Mouse (Mus musculus): ENCODE results near the gene Smim9. TPM values are rescaled to one million over a fixed set of nuclear protein-coding genes. Genes with fewer than 3 reads are reported as not detected.

Gene Smim9
- total RNA-seq, 1 experiment from 2014 or later, result not detected

Other genes with a start within 250 kb of the Smim9 start
- 1.8 and 2.4 TPM in 2 replicates for gene Gab3, start 78.3 kb downstream of the Smim9 start, total RNA-seq (2017)
- 442 and 489 TPM in 2 replicates for gene Dkc1, start 67.9 kb downstream of the Smim9 start, total RNA-seq (2017)
- gene Mpp1, start 32.8 kb downstream of the Smim9 start, total RNA-seq (2017), result 36.8 and 38.4 TPM in 2 replicates
- gene Fundc2, start 218.6 kb upstream of the Smim9 start, total RNA-seq (2017), result 74.0 and 116 TPM in 2 replicates
- 0.64 and 1.3 TPM in 2 replicates for gene F8, start 218.8 kb upstream of the Smim9 start, total RNA-seq (2017)